Mouse (Mus musculus): Measurements from ENCODE around the gene Fgr. TPM values are rescaled to one million over a fixed set of nuclear protein-coding genes. Genes with fewer than 3 reads are reported as not detected.

Gene Fgr
- polyA plus RNA-seq, 1 experiment = 15.3 TPM

DNA sequence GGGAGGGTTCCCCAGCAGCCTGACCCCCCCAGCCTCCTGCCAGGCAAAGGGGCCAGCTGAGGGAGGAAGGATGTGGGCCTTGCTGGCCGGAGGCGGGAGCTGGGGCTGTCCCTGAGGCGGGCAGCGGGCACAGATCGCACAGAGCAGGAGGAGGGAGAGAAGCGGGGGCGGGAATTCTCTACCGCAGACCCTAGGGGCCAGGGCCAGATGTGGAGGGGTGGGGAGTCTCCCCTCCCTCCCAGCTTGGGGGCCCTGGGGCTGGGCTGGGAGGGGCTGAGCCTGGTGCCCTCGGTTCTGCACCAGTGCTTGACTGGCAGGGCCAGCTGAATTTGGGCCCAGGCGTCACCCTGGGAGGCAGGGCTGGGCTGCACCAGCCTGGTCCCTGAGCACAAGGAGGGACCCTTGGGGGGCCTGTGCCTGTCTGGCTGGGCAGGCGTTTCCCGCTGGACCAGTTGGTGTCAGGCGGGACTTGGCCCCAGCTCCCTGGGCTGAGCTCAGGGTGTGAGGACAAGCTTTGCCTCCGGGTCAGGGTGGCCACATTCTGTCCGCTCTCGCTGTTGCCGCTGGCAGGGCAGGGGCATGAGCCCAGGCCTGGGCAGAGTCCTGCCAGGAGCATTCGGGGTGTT is 39.5 kb downstream of the Fgr start:
- H3K27me3 ChIP-seq (ENCODE audit: control insufficient read depth, insufficient read depth, low read length) = peaks cover 2% of the 10 kb centered on the region; the same call in 1 of the 2 replicates
- peak overlapping the region; percentile 64 for H3K4me3 ChIP-seq (ENCODE audit: control insufficient read depth, insufficient read depth, low read length)
- H3K36me3 ChIP-seq (ENCODE audit: control insufficient read depth, insufficient read depth, low read length) = no peaks in the 10 kb centered on the region
- 23% methylated on average over 17 of the region's 18 CpGs for WGBS
- no peak for TF ChIP-seq POLR2A (IDR thresholded peaks at IDR 0.05; ENCODE audit: control insufficient read depth, extremely low read depth, insufficient read depth, low read length, poor library complexity)
- no peak for TF ChIP-seq CTCF (IDR thresholded peaks at IDR 0.05; ENCODE audit: borderline replicate concordance, control insufficient read depth, extremely low read depth, insufficient read depth, low read length, poor library complexity)
- peaks cover 56% of the 10 kb centered on the region for H3K4me1 ChIP-seq (replicated peaks; ENCODE audit: control insufficient read depth, insufficient read depth, low read length)
- peak; percentile 34 for DNase-seq
- H3K27ac ChIP-seq (ENCODE audit: control insufficient read depth, insufficient read depth, low read length) = no peak overlapping the region

DNA sequence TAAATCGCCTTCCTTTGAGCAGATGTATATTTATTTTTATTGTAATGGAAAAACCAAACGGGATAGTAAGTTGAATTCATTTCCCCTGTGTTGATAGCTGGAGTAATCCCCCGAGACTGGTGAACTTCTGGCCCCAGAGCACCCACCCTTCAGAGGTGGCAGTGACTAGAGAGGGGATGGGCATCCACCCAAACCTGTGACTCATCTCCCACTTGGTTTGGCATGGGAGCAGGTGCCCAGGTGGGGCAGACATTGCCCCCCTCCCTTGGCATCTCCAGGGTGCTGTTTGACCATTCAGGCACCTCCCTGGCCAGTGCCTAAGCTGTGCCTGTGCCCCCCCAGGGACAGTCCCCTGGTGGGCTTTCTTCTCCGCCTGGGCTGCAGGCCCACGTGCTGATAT is 40.2 kb downstream of the Fgr start:
- no peak overlapping the region for H3K27ac ChIP-seq (ENCODE audit: control insufficient read depth, insufficient read depth, low read length)
- no peaks in the 10 kb centered on the region for H3K36me3 ChIP-seq (ENCODE audit: control insufficient read depth, insufficient read depth, low read length)
- peaks cover 2% of the 10 kb centered on the region; the same call in 1 of the 2 replicates for H3K27me3 ChIP-seq (ENCODE audit: control insufficient read depth, insufficient read depth, low read length)
- no peak for DNase-seq
- H3K4me3 ChIP-seq (ENCODE audit: control insufficient read depth, insufficient read depth, low read length) = no peak overlapping the region
- peaks cover 56% of the 10 kb centered on the region for H3K4me1 ChIP-seq (replicated peaks; ENCODE audit: control insufficient read depth, insufficient read depth, low read length)
- TF ChIP-seq POLR2A (IDR thresholded peaks at IDR 0.05; ENCODE audit: control insufficient read depth, extremely low read depth, insufficient read depth, low read length, poor library complexity) (no peak), CTCF (IDR thresholded peaks at IDR 0.05; ENCODE audit: borderline replicate concordance, control insufficient read depth, extremely low read depth, insufficient read depth, low read length, poor library complexity) (no peak)
- WGBS = 48% methylated on average over 5 of the region's 5 CpGs

DNA sequence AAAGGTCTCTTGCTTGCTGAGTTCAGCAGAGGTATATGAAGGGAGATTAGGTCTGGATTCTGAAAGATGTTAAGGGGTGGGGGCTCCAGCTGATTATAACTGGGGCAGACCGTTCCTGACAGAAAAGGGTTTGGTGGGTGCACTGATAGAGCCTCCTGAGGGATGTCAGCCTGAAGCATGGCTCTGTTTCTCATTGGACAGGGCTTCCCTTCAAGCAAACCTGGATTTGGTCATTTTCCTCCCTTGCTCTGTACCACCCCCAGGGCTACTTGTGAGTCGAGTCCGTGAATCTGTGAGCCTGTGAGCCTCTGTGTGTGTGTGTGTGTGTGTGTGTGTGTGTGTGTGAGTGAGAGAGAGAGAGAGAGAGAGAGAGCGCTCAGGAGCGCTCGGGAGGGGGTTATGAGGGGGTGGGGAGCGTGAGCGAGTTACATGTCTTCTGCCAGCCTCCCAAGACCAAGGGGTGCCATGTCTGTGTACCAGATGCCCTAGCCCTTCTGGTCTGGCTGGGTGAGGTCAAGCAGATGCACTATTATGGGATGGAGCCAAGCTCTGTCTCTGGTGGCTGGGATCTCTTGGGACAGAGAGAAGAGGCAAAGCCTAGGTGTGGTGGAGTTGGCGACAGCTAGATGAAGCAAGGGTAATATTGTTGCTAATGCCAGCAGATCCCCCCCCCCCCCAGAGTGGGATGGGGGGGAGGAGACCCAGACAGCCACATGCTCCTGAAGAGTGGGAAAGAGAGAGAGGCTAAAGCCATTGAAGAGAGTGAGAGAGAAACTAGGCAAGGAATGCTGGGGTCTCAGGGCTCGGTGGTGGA is 41.2 kb downstream of the Fgr start:
- H3K36me3 ChIP-seq (ENCODE audit: control insufficient read depth, insufficient read depth, low read length) = no peaks in the 10 kb centered on the region
- no peak overlapping the region for H3K27ac ChIP-seq (ENCODE audit: control insufficient read depth, insufficient read depth, low read length)
- DNase-seq = no peak
- H3K27me3 ChIP-seq (ENCODE audit: control insufficient read depth, insufficient read depth, low read length) = peaks cover 2% of the 10 kb centered on the region; the same call in 1 of the 2 replicates
- H3K4me3 ChIP-seq (ENCODE audit: control insufficient read depth, insufficient read depth, low read length) = no peak overlapping the region
- H3K4me1 ChIP-seq (replicated peaks; ENCODE audit: control insufficient read depth, insufficient read depth, low read length) = peaks cover 56% of the 10 kb centered on the region
- TF ChIP-seq CTCF (IDR thresholded peaks at IDR 0.05; ENCODE audit: borderline replicate concordance, control insufficient read depth, extremely low read depth, insufficient read depth, low read length, poor library complexity) (no peak), POLR2A (IDR thresholded peaks at IDR 0.05; ENCODE audit: control insufficient read depth, extremely low read depth, insufficient read depth, low read length, poor library complexity) (no peak)
- 82% methylated on average over 10 of the region's 10 CpGs for WGBS

DNA sequence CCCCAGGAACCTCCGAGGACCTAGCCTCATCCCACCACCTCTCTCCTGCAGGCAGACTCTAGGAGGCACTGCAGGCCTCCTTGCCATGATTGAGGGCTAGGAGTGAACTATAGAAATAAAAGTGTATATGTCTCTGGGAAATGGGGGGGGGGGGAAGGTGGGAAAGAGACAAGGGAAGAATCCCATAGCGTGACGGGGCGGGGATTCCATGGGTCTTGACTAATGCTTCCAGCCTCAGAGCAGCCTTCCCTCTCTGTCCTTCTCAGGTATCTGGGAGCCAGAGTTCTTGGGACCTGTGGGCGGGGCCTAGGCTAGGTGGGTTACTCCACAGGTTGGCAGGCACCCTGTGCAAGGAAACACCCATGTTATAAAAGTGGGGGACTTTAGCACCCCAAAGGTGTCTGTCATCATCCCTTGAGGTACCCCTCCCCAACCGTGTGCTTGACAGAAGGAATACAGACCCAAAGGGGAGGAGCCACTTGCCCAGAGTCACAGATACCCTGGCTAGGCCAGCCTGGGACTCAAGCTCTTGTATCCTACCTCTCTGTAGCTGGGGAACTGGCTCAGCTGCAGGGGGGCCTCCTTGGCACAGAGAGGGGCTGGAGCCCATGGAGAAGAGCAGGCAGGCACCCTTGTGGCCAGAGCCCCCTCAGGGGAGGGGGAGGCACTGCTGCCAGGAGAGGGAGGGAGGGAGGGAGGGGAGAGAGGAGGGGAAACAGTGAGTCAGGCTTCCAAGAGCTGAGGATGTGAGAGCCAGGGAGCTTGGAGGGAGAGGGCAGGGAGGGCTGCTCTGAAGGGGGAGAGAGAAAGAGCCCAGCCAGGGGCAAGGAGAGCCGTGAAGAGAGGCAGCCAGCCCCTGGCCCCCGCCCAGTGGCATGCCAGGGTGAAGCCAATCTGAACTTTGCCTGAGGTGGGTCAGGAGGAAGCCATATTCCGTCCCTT is 42.1 kb downstream of the Fgr start:
- Histone ChIP-seq H3K4me1 (replicated peaks; ENCODE audit: control insufficient read depth, insufficient read depth, low read length) (peaks cover 51% of the 10 kb centered on the region), H3K27me3 (ENCODE audit: control insufficient read depth, insufficient read depth, low read length) (no peaks in the 10 kb centered on the region), H3K4me3 (ENCODE audit: control insufficient read depth, insufficient read depth, low read length) (no peak overlapping the region), H3K36me3 (ENCODE audit: control insufficient read depth, insufficient read depth, low read length) (no peaks in the 10 kb centered on the region), H3K27ac (ENCODE audit: control insufficient read depth, insufficient read depth, low read length) (no peak overlapping the region)
- TF ChIP-seq CTCF (IDR thresholded peaks at IDR 0.05; ENCODE audit: borderline replicate concordance, control insufficient read depth, extremely low read depth, insufficient read depth, low read length, poor library complexity) = no peak
- no peak for TF ChIP-seq POLR2A (IDR thresholded peaks at IDR 0.05; ENCODE audit: control insufficient read depth, extremely low read depth, insufficient read depth, low read length, poor library complexity)
- 80% methylated on average over 9 of the region's 9 CpGs for WGBS
- DNase-seq = no peak

DNA sequence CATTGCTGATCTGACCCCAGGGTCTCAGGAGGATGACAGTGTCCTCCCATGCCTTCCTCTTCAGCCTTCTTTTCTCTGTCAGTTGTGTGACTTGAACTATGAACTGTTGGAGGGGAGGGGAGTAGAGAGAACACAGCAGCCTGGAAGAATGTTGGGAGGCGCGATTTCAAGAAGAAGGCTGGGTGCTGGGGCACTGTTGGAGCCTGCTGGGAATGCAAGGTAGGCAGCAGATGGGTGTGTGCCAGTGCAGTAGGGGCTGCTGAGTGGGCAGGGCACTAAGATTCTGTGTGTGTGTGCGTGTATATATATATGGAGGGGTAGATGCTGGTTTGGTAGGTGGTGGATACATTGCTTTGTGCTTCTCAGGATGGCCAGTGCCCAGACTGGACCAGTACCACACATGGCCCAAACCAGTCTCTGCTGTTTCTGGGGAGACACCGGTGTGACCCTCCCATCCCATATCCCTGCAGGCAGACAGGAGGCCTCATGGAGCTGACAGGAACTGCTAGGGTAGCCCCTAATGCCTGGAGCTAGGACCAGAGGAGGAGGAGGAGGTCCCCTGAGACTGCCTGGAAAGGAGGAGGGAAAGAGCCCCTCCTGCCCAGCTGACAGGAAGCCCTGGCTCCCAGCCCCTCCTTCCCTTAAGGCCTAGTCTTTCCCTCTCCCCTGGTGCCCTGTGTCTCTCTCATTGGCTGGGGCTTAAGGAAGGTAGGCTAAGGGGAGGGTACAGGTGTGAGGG is 43.0 kb downstream of the Fgr start:
- no peak for TF ChIP-seq CTCF (IDR thresholded peaks at IDR 0.05; ENCODE audit: borderline replicate concordance, control insufficient read depth, extremely low read depth, insufficient read depth, low read length, poor library complexity)
- no peak for TF ChIP-seq POLR2A (IDR thresholded peaks at IDR 0.05; ENCODE audit: control insufficient read depth, extremely low read depth, insufficient read depth, low read length, poor library complexity)
- no peak overlapping the region for H3K27ac ChIP-seq (ENCODE audit: control insufficient read depth, insufficient read depth, low read length)
- peaks cover 48% of the 10 kb centered on the region for H3K4me1 ChIP-seq (replicated peaks; ENCODE audit: control insufficient read depth, insufficient read depth, low read length)
- 91% methylated on average over 4 of the region's 4 CpGs for WGBS
- no peak for DNase-seq
- no peak overlapping the region for H3K4me3 ChIP-seq (ENCODE audit: control insufficient read depth, insufficient read depth, low read length)
- no peaks in the 10 kb centered on the region for H3K36me3 ChIP-seq (ENCODE audit: control insufficient read depth, insufficient read depth, low read length)
- no peaks in the 10 kb centered on the region for H3K27me3 ChIP-seq (ENCODE audit: control insufficient read depth, insufficient read depth, low read length)

All from thymus, adult 2 months (tissue).